Mouse (Mus musculus) C2C12 (cell line): ENCODE data around the gene 3110082J24Rik. TPM values are rescaled to one million over a fixed set of nuclear protein-coding genes. Genes with fewer than 3 reads are reported as not detected.

ENCODE experiments used
- H3K27me3 ChIP-seq: one replicate; pipeline ENCODE4 v1.6.1; 2011; ENCODE audit not compliant: control insufficient read depth, insufficient read depth, insufficient read length
- H3K36me3 ChIP-seq: one replicate; pipeline ENCODE4 v1.6.1; 2011; ENCODE audit not compliant: control insufficient read depth, insufficient read depth
- H3K4me3 ChIP-seq: one replicate; pipeline ENCODE4 v1.5.1; 2011; ENCODE audit warnings: mild to moderate bottlenecking, control low read depth; ENCODE audit not compliant: poor library complexity, insufficient read depth, severe bottlenecking
- H3K79me2 ChIP-seq: one replicate; pipeline ENCODE4 v1.6.1; 2011; ENCODE audit not compliant: control insufficient read depth, insufficient read depth
- H3K79me3 ChIP-seq: one replicate; pipeline ENCODE4 v1.6.1; 2011; ENCODE audit warnings: low read depth, control low read depth
- H3ac ChIP-seq: one replicate; pipeline ENCODE3; 2011; ENCODE audit warnings: low read depth; ENCODE audit not compliant: control insufficient read depth, insufficient read length
- CEBPB ChIP-seq: IDR thresholded peaks from one replicate; pipeline ENCODE4 v1.6.1; 2011; ENCODE audit warnings: low read depth, mild to moderate bottlenecking, control low read depth, moderate library complexity
- CTCF ChIP-seq: IDR thresholded peaks from one replicate; pipeline ENCODE4 v1.5.1; 2011; ENCODE audit not compliant: control insufficient read depth, insufficient read depth, insufficient read length
- FOSL1 ChIP-seq: IDR thresholded peaks from one replicate; pipeline ENCODE4 v1.8.0; 2011; ENCODE audit warnings: mild to moderate bottlenecking, low read length; ENCODE audit not compliant: poor library complexity, insufficient read depth, severe bottlenecking
- MAX ChIP-seq: IDR thresholded peaks from one replicate; pipeline ENCODE4 v1.6.1; 2011; ENCODE audit warnings: mild to moderate bottlenecking, control low read depth
- MYOD1 ChIP-seq: IDR thresholded peaks from one replicate; pipeline ENCODE4 v1.6.1; 2011; ENCODE audit warnings: low read depth; ENCODE audit not compliant: control insufficient read depth, insufficient read length
- MYOG ChIP-seq: IDR thresholded peaks from one replicate; pipeline ENCODE4 v1.6.1; 2011; ENCODE audit not compliant: control insufficient read depth, insufficient read length; ENCODE audit errors: extremely low read depth
- USF1 ChIP-seq: IDR thresholded peaks from one replicate; pipeline ENCODE4 v1.6.1; 2011; ENCODE audit warnings: low read depth, mild to moderate bottlenecking, control low read depth, moderate library complexity
- polyA plus RNA-seq: library from polyadenylated mRNA; unstranded; fragments of >200 nt; fragmentation: generic; extraction: Trizol; gene quantifications from one replicate; pipeline ENCODE4 v1.2.1, GENCODE M21; 2012; ENCODE audit warnings: missing spikeins

Gene 3110082J24Rik
- polyA plus RNA-seq, 1 experiment, result 0.14 TPM

DNA sequence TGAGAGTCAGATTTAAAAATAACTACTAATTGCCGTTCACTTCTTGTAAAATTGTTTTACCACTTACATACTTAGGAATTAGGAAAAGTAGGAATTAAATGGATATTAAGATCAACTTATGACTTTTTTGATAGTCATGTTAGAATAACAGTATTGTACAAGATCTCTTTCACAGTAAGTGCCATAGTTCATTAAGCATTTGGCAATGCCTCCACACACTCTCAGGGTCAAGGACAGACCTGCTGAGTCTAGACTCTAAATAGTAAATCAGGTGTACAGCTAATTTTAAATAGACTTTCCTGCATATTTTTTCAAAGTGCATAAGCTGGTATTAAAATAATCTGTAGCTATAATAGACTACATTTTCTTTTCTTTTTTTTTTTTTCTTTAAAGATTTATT is 46.5 kb upstream of the 3110082J24Rik start:
- no peak overlapping the region for H3ac ChIP-seq
- H3K36me3 ChIP-seq, result no peaks in the 10 kb centered on the region
- peaks cover 90% of the 10 kb centered on the region for H3K79me2 ChIP-seq
- TF ChIP-seq USF1 (no peak), CEBPB (no peak), MAX (no peak), MYOG (no peak), MYOD1 (no peak), CTCF (no peak), FOSL1 (no peak)
- H3K27me3 ChIP-seq, result no peaks in the 10 kb centered on the region
- no peak overlapping the region for H3K4me3 ChIP-seq
- peaks cover 34% of the 10 kb centered on the region for H3K79me3 ChIP-seq

DNA sequence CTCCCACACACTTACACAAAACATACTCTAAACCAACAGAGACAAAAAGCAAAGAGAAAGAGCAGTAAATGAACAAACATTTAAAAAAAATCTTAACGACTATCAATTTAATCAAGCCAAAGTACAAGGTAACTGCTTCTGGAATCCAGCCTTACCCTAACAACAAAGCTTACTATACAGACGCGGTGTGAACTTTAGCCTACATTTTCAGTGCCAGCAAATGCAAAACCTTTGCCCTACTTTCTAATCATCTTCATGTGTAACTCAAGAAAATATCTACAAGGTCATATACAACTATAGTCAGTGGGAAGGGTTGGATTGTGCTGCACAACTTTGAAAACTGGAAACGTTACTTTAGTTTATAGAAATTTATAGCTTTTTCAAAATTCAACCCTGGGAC is 46.1 kb upstream of the 3110082J24Rik start:
- no peaks in the 10 kb centered on the region for H3K36me3 ChIP-seq
- H3ac ChIP-seq, result no peak overlapping the region
- H3K79me3 ChIP-seq, result peaks cover 32% of the 10 kb centered on the region
- no peaks in the 10 kb centered on the region for H3K27me3 ChIP-seq
- H3K4me3 ChIP-seq, result no peak overlapping the region
- H3K79me2 ChIP-seq, result peaks cover 86% of the 10 kb centered on the region
- no peak for TF ChIP-seq MYOD1
- TF ChIP-seq USF1, result no peak
- no peak for TF ChIP-seq MAX
- no peak for TF ChIP-seq MYOG
- TF ChIP-seq FOSL1, result no peak
- no peak for TF ChIP-seq CTCF
- TF ChIP-seq CEBPB, result no peak

- peaks cover 15% of the 10 kb centered on the region for H3K79me3 ChIP-seq
- H3ac ChIP-seq, result no peak overlapping the region
- H3K79me2 ChIP-seq, result peaks cover 52% of the 10 kb centered on the region
- TF ChIP-seq MYOG, result no peak
- peaks cover 25% of the 10 kb centered on the region for H3K36me3 ChIP-seq
- no peaks in the 10 kb centered on the region for H3K27me3 ChIP-seq
- no peak overlapping the region for H3K4me3 ChIP-seq
Measured at GRCm38 (mm10) chr5:30148133-30148920, 42.4 kb upstream of the 3110082J24Rik start.

- TF ChIP-seq MYOG (no peak), MYOD1 (no peak), CTCF (no peak), FOSL1 (no peak), MAX (no peak), USF1 (no peak), CEBPB (no peak)
- Histone ChIP-seq H3K79me2 (peaks cover 35% of the 10 kb centered on the region), H3K36me3 (peaks cover 42% of the 10 kb centered on the region)
Measured at GRCm38 (mm10) chr5:30146526-30146925, 40.6 kb upstream of the 3110082J24Rik start.

DNA sequence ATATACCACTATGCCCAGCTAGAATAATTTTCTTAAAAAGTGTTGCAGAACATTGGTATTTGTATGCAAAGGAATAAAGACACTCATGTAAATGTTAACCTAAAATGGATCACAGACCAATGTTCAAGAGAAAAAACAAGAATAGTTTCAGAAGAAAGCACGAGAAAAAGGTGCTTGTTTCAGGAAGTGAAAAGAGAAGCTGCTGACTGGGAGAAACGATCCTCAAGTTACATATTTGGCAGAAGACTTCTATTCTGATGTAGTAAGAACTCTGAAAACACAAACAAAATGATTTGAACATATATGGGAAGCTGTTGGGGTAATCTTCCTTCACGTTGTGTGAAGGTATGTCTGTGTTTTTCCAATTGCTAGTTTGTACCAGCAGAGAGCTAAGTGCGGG is 32.3 kb upstream of the 3110082J24Rik start:
- TF ChIP-seq MAX (no peak), MYOD1 (no peak), USF1 (no peak), MYOG (no peak), FOSL1 (no peak), CTCF (no peak), CEBPB (no peak)
- no peaks in the 10 kb centered on the region for H3K79me3 ChIP-seq
- no peak overlapping the region for H3ac ChIP-seq
- H3K4me3 ChIP-seq, result no peak overlapping the region
- H3K79me2 ChIP-seq, result no peaks in the 10 kb centered on the region
- no peaks in the 10 kb centered on the region for H3K27me3 ChIP-seq
- H3K36me3 ChIP-seq, result peaks cover 68% of the 10 kb centered on the region

More at GRCm38 (mm10) chr5:30146526-30146925, 40.6 kb upstream of the 3110082J24Rik start:
- Histone ChIP-seq H3K79me3 (peaks cover 7% of the 10 kb centered on the region), H3K4me3 (no peak overlapping the region), H3K27me3 (no peaks in the 10 kb centered on the region), H3ac (no peak overlapping the region)

DNA sequence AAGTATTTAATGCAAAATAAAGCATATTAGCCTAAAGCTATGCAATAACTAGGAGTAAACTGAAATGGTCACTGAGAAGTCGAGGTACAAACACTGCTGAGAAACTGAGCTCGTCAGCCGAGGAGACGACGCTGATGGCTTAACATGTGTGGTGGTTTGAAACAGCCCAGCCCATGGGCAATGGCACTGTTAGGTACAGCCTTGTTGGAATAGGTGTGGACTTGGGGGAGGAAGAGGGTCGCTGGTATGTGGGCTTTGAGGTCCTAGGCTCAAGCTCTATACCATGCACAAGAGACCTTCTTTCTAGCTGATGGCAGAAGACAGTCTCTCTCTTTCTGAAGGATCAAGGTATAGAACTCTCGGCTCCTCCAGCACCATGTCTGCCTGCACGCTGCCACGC is 31.4 kb upstream of the 3110082J24Rik start:
- Histone ChIP-seq H3K27me3 (no peaks in the 10 kb centered on the region), H3K36me3 (peaks cover 63% of the 10 kb centered on the region), H3ac (no peak overlapping the region), H3K79me2 (no peaks in the 10 kb centered on the region), H3K4me3 (no peak overlapping the region), H3K79me3 (no peaks in the 10 kb centered on the region)
- TF ChIP-seq FOSL1 (no peak), USF1 (no peak), MAX (no peak), CTCF (no peak), CEBPB (no peak), MYOG (no peak), MYOD1 (no peak)
